Mouse (Mus musculus): ENCODE results near the gene Sema3e. TPM values are rescaled to one million over a fixed set of nuclear protein-coding genes. Genes with fewer than 3 reads are reported as not detected.

The Sema3e gene
- polyA plus RNA-seq, 1 experiment from 2014 or later, result 0.19 TPM

DNA sequence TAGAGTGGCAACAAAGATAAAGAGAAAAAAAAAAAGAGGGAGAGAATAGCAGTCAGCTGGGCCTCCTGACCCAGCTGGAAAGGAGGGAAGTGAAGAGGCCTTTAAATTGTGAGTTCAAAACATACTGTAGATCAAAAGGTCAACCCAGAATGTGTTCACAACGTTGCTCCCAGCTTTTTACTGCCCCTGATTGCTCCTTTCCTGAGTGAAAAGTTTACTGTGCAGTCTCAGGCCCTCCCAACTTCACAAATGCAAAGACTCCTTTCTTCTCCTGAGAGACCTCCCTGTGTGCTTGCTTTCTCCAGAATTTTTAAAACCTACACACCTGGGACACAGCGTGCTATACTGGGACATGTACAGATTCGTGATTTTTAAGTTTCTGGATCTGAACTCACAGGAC, 8.2 kb downstream of the Sema3e start:
- no peak for ATAC-seq
- Histone ChIP-seq H3K27me3 (replicated peaks) (no peaks in the 10 kb centered on the region), H3K4me1 (no peaks in the 10 kb centered on the region), H3K4me2 (no peak overlapping the region), H3K9me3 (replicated peaks) (no peaks in the 10 kb centered on the region), H3K9ac (no peak overlapping the region), H3K27ac (no peak overlapping the region), H3K36me3 (no peaks in the 10 kb centered on the region), H3K4me3 (no peak overlapping the region)
- WGBS (ENCODE audit: insufficient replicate concordance), result 40% methylated on average over 3 of the region's 3 CpGs

DNA sequence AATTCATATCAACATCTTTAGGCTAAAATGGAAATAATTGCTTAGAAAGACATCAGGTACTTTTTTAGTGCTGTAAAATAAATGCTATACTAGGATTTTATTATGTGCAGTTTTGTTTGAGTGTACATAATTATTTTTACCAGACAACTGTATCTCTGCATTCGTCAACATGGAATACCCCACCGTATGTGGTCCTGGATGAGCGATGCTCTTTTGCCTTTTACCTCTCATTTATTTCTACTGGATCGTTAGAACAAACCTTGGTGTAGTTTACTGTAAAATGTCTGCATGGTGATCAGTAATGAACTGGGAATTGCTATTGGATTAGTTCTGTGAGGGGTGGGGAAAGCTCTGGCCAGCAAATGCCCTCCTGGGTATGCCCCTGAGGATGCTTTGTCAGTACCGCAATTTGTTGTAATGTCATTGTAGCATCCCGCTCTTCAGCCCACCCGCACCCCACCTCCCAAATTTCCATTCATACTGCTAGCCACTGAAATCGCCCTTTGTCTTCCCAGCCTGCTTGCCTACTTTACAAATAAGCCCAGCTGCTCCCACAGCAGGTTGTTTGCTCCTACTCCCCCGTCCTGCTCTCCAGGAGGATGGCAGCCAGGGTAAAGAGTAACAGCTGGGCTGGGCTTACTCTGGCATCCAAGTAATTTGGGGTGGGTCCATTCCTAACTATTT, 13.9 kb downstream of the Sema3e start:
- WGBS (ENCODE audit: insufficient replicate concordance), result 37% methylated on average over 9 of the region's 9 CpGs
- no peaks in the 10 kb centered on the region for H3K27me3 ChIP-seq (replicated peaks)
- no peak overlapping the region for H3K4me2 ChIP-seq
- H3K4me3 ChIP-seq, result no peak overlapping the region
- no peaks in the 10 kb centered on the region for H3K36me3 ChIP-seq
- H3K4me1 ChIP-seq, result no peaks in the 10 kb centered on the region
- H3K9ac ChIP-seq, result no peak overlapping the region
- no peak overlapping the region for H3K27ac ChIP-seq
- H3K9me3 ChIP-seq (replicated peaks), result no peaks in the 10 kb centered on the region
- ATAC-seq, result no peak

DNA sequence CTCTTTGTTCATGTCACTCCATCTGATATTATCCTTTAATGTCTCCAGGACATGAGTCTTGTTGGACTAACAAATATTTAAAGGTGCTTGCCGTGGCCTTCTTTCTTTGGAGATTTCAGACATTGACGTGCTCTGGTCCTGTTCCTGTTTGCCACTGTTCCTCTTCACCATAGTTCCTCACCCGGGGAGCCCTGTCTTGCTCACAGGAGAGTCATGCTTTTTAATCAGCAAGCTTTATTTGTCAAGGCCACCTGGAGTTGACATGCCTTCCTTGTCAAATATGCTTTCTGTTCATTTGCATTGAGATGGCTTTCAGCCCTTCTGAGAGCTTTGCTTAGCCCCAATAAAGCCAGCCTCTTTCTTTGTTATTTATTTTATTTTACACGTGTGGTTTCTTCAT, 15.1 kb downstream of the Sema3e start:
- H3K4me3 ChIP-seq, result no peak overlapping the region
- WGBS (ENCODE audit: insufficient replicate concordance), result 37% methylated on average over 4 of the region's 4 CpGs
- H3K36me3 ChIP-seq, result no peaks in the 10 kb centered on the region
- ATAC-seq, result no peak
- no peak overlapping the region for H3K27ac ChIP-seq
- no peaks in the 10 kb centered on the region for H3K4me1 ChIP-seq
- H3K27me3 ChIP-seq (replicated peaks), result no peaks in the 10 kb centered on the region
- H3K9ac ChIP-seq, result no peak overlapping the region
- no peaks in the 10 kb centered on the region for H3K9me3 ChIP-seq (replicated peaks)
- H3K4me2 ChIP-seq, result no peak overlapping the region

DNA sequence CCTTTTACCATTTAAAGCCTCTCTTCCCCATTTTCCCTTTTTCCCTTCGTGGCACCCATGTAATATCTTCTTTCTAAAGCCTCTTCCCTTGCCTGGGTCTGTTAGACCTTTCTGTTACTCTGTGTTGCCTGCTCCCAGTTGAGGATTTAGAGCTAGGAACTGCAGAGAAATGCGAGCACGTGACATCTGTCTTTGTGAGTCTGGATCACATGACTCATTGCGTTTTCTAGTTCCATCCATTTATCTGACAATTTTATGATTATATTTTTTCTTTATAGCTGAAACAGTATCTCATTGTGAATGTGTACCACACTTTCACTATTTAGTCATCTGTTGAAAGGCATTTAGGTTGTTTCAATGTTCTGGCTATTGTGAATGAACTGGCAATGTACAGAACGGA, 18.0 kb downstream of the Sema3e start:
- 73% methylated on average over 5 of the region's 5 CpGs for WGBS (ENCODE audit: insufficient replicate concordance)
- no peak for ATAC-seq
- no peaks in the 10 kb centered on the region for H3K4me1 ChIP-seq

DNA sequence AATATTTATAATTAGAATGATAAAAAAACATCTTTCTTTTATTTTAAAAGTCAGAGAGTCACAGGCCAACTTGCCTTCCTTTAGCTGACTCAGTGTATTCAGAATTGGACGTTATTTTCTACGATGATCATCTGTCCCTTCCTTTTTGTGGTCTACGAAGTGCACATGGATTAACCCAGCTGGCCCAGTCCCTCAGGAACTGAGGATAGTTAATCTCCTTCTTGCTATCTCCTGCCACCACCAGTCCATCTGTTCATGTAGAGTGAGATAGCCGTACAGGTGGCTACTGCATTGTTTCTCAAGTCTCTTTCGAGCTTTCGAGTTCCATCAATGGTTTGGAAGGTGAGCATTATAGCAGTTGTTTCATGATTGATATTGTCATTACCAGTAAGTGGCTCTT, 18.9 kb downstream of the Sema3e start:
- Histone ChIP-seq H3K4me1 (no peaks in the 10 kb centered on the region), H3K4me2 (no peak overlapping the region), H3K9ac (no peak overlapping the region), H3K36me3 (no peaks in the 10 kb centered on the region), H3K9me3 (replicated peaks) (no peaks in the 10 kb centered on the region), H3K27me3 (replicated peaks) (no peaks in the 10 kb centered on the region), H3K4me3 (no peak overlapping the region), H3K27ac (no peak overlapping the region)
- 54% methylated on average over 6 of the region's 6 CpGs for WGBS (ENCODE audit: insufficient replicate concordance)
- no peak for ATAC-seq

More for the DNA sequence above, 18.0 kb downstream of the Sema3e start:
- H3K27ac ChIP-seq, result no peak overlapping the region
- no peak overlapping the region for H3K4me3 ChIP-seq
- H3K9ac ChIP-seq, result no peak overlapping the region
- H3K36me3 ChIP-seq, result no peaks in the 10 kb centered on the region
- H3K27me3 ChIP-seq (replicated peaks), result no peaks in the 10 kb centered on the region
- H3K4me2 ChIP-seq, result no peak overlapping the region
- H3K9me3 ChIP-seq (replicated peaks), result no peaks in the 10 kb centered on the region

DNA sequence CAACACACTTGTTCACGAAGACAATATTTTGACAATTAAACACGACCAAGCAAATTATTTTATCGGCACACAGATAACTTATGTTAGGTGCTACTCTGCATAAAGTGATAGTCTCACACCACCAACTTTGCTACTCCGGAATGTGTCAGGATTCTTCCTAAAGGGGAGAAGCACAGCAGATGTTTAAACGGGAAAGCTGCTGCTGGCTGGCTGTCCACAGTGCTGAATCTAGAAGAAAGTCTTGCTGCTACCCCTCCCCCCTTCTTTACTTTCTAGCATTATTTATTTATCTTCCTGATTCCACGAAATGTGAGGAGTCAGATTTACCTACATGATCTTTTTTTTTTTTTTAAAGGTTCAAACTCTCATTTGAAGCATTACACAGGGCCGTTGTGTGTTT, 23.6 kb downstream of the Sema3e start:
- no peak overlapping the region for H3K4me3 ChIP-seq
- no peak overlapping the region for H3K9ac ChIP-seq
- H3K4me2 ChIP-seq, result no peak overlapping the region
- H3K27me3 ChIP-seq (replicated peaks), result no peaks in the 10 kb centered on the region
- no peaks in the 10 kb centered on the region for H3K4me1 ChIP-seq
- no peak for ATAC-seq
- H3K27ac ChIP-seq, result no peak overlapping the region
- WGBS (ENCODE audit: insufficient replicate concordance), result 34% methylated on average over 7 of the region's 7 CpGs
- H3K36me3 ChIP-seq, result no peaks in the 10 kb centered on the region
- no peaks in the 10 kb centered on the region for H3K9me3 ChIP-seq (replicated peaks)

DNA sequence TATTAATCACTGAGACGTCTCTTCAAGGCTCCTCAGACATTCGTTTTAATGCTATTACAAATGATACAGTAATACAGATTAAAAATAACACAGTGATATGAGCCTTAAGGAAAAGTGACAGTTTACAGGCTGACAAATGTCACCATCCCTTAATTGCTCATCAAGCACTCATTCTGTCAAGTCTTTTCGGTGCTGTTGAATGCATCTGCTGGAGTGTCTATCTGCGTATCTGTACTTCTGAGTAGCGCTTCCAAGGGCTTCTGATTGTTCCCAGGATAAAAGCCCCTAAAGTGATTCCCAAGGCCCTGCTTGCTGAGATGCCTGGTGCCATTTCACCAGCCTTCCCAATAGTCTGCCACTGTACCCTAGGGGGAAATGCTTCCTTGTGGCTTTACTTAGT, 29.4 kb downstream of the Sema3e start:
- Histone ChIP-seq H3K9ac (no peak overlapping the region), H3K36me3 (no peaks in the 10 kb centered on the region), H3K27me3 (replicated peaks) (no peaks in the 10 kb centered on the region), H3K4me2 (no peak overlapping the region), H3K27ac (no peak overlapping the region), H3K9me3 (replicated peaks) (no peaks in the 10 kb centered on the region), H3K4me3 (no peak overlapping the region), H3K4me1 (no peaks in the 10 kb centered on the region)
- 65% methylated on average over 5 of the region's 5 CpGs for WGBS (ENCODE audit: insufficient replicate concordance)
- no peak for ATAC-seq

DNA sequence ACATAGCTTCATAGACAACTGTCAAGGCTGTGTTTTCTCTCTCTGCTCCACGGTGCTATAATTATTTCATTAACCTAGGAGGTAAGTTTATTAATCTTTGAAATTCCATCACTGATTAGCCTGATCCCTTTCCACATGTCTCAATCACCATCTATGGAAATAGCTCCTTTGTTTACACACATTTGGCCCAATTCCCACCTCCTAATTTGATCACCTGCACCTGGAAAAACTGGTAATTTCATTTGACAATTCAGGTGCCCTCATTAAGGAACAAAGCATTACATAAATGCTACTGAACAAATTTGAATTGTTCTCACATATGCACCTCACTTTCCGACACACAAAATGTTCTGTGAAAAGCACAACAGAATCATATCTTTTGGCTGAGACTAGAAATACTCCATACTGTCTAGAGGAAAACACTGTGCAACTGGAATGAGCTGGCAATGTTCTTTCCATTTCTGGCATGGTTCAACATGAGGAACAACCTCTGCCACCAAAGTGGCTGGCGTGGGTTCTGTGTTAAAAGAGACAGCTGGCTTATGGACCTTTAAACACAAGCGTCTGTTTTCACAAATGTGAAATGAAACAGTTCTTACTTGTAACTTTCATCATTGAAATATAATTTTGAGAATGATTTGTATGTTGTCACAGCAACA, 34.9 kb downstream of the Sema3e start:
- Histone ChIP-seq H3K27me3 (replicated peaks) (no peaks in the 10 kb centered on the region), H3K4me1 (no peaks in the 10 kb centered on the region), H3K27ac (no peak overlapping the region), H3K4me3 (no peak overlapping the region), H3K4me2 (no peak overlapping the region), H3K9ac (no peak overlapping the region), H3K36me3 (no peaks in the 10 kb centered on the region), H3K9me3 (replicated peaks) (no peaks in the 10 kb centered on the region)
- WGBS (ENCODE audit: insufficient replicate concordance), result 60% methylated on average over 4 of the region's 4 CpGs
- ATAC-seq, result no peak

DNA sequence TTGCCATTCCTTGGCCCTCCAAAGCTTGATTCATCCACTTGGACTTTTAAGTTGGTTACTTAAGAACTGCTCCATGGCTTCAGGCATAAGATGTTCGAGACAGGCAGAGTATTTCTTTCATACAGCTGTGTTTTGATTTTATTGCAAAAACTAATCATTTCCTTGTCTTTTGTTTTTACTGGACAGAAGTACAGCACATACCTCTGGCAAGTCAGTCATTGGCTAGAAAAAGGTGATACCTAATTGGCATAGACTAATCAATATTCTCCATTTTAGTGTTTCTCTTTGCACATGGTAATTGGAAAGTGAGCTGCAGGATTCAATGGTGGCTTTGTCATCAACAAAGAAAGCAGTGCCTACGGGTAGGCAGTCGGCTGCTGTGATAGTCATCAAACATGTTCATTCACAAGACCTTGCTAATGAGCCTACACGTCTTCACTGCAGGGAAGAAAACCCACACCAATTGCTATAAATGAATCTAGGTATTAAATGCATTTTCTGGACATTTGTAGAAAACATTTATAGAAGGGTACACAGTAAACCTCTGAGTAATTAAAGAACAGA, 37.9 kb downstream of the Sema3e start:
- no peaks in the 10 kb centered on the region for H3K27me3 ChIP-seq (replicated peaks)
- H3K36me3 ChIP-seq, result no peaks in the 10 kb centered on the region
- H3K4me3 ChIP-seq, result no peak overlapping the region
- no peak overlapping the region for H3K9ac ChIP-seq
- WGBS (ENCODE audit: insufficient replicate concordance), result 57% methylated on average over 4 of the region's 4 CpGs
- no peaks in the 10 kb centered on the region for H3K4me1 ChIP-seq
- no peak for ATAC-seq
- H3K4me2 ChIP-seq, result no peak overlapping the region
- no peaks in the 10 kb centered on the region for H3K9me3 ChIP-seq (replicated peaks)
- H3K27ac ChIP-seq, result no peak overlapping the region

DNA sequence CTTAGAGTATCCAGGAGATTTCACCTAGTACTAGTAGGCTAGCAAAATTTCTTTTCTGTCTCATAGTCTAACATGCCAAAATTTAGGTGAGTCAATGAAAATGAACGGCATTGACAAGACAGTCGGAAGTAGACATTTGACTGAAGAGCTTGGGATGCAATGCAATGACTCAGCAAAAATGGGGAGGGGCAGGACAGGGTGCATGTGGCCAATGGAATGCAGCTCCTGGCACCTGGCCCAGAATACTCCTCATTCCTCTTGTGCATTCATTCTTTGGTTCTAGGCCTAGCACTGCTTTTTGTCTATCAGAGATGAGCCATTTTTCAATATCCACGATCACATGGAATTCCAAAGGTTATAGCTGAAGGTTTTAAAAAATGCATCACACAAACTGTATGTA, 48.1 kb downstream of the Sema3e start:
- H3K9me3 ChIP-seq (replicated peaks), result no peaks in the 10 kb centered on the region
- 67% methylated on average over 3 of the region's 3 CpGs for WGBS (ENCODE audit: insufficient replicate concordance)
- H3K27me3 ChIP-seq (replicated peaks), result no peaks in the 10 kb centered on the region
- no peaks in the 10 kb centered on the region for H3K4me1 ChIP-seq
- H3K4me3 ChIP-seq, result no peak overlapping the region
- H3K9ac ChIP-seq, result no peak overlapping the region
- no peaks in the 10 kb centered on the region for H3K36me3 ChIP-seq
- no peak overlapping the region for H3K4me2 ChIP-seq
- no peak for ATAC-seq
- no peak overlapping the region for H3K27ac ChIP-seq

DNA sequence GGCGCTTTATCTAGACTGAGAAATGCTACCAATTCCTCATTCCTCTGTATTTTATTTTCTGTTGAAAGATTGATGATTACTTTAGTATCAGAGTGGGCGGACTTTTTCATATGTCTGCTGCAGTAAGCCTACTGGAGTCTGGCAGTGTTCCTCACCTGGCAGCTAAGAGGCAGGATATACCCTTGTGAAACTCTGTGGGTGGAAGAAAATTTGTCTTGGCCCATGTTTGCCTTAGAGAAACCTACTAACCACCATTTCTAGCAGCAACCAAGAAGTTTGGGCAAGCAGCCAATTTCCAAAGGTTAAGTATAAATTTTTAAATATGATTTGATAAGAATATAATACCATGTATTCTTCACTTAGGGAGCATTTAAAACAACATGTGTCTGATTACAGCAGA, 63.0 kb downstream of the Sema3e start:
- Histone ChIP-seq H3K36me3 (no peaks in the 10 kb centered on the region), H3K4me3 (no peak overlapping the region), H3K9ac (no peak overlapping the region), H3K4me1 (no peaks in the 10 kb centered on the region), H3K9me3 (replicated peaks) (no peaks in the 10 kb centered on the region), H3K4me2 (no peak overlapping the region), H3K27ac (no peak overlapping the region), H3K27me3 (replicated peaks) (no peaks in the 10 kb centered on the region)
- ATAC-seq, result no peak
- 55% methylated on average over 2 of the region's 2 CpGs for WGBS (ENCODE audit: insufficient replicate concordance)

DNA sequence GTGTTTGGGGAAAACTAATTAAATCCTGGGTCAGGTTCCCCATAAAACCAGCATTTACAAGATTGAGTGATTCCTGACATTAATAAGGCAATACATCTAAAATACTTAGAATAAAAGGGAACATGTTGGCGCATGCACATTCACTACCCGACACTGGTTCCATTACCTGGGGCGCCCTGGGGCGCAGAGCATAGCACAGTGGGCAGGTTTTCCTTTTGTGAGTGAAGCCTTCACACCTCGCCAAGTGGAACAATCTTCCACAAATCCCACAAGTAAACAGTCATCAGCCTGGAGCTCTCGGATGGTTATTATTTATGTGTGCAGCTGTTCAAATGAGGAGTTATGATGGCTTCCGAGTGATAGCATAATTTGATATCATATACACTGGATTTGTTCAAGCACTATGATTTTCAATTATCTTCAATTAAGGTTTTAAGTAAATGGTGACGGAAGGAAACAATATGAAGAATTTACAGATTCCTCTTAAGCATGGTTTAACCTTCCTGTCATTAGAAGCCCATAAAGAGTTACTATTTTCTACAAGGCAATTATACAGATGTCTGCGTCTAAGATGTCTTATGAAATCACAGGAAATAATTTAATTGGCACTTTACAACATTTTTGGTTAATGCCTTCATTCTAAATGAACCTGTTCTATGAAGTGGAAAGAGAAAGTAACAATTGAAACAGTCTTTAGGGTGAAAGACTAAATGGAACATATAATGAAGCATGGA, 65.0 kb downstream of the Sema3e start:
- Histone ChIP-seq H3K9ac (no peak overlapping the region), H3K27ac (no peak overlapping the region), H3K4me2 (no peak overlapping the region), H3K27me3 (replicated peaks) (no peaks in the 10 kb centered on the region), H3K4me3 (no peak overlapping the region), H3K36me3 (no peaks in the 10 kb centered on the region), H3K9me3 (replicated peaks) (no peaks in the 10 kb centered on the region), H3K4me1 (no peaks in the 10 kb centered on the region)
- ATAC-seq, result no peak
- WGBS (ENCODE audit: insufficient replicate concordance), result 68% methylated on average over 9 of the region's 9 CpGs

Measured in liver, embryonic 12.5 days (tissue).